Mouse (Mus musculus) mesoderm, embryonic 11.5 days (tissue): ENCODE results near the gene Gpank1.

Experiments
- DNase-seq: peaks from one replicate; pipeline ENCODE4 v3.0.0-alpha.2; 2012; ENCODE audit warnings: low read depth, low spot score

The Gpank1 gene

GRCm38 (mm10) chr17:35121143-35121799 lies at the start of gene Gpank1:
Gene Gpank1, plus strand, starts transcription at chr17:35121455.
- peak; percentile 99 for DNase-seq

GRCm38 (mm10) chr17:35074097-35074496 lies 47.2 kb upstream of the Gpank1 start:
- DNase-seq: no peak

- DNase-seq: no peak
These were observed 44.6 kb upstream of the Gpank1 start, which contains the start of gene Ly6g6e for GRCm38 (mm10) chr17:35076507-35077176. Gene Ly6g6e, plus strand, starts transcription at chr17:35076902.

- DNase-seq: no peak
These were observed 44.0 kb upstream of the Gpank1 start for GRCm38 (mm10) chr17:35077285-35077684.

- DNase-seq: no peak
These were observed 43.4 kb upstream of the Gpank1 start, which contains the start of gene Ly6g6d for GRCm38 (mm10) chr17:35077786-35078233. Gene Ly6g6d, minus strand, starts transcription at chr17:35078065.

- DNase-seq: no peak
These were observed 41.5 kb upstream of the Gpank1 start for GRCm38 (mm10) chr17:35079778-35080177.

GRCm38 (mm10) chr17:35080248-35080647 lies 41.0 kb upstream of the Gpank1 start:
- no peak for DNase-seq

GRCm38 (mm10) chr17:35080710-35081109 lies 40.5 kb upstream of the Gpank1 start:
- no peak for DNase-seq

GRCm38 (mm10) chr17:35082841-35083576 lies 38.2 kb upstream of the Gpank1 start:
- no peak for DNase-seq

GRCm38 (mm10) chr17:35083929-35084497 lies 37.2 kb upstream of the Gpank1 start:
- DNase-seq: no peak

GRCm38 (mm10) chr17:35085208-35085865 lies 35.9 kb upstream of the Gpank1 start, which contains the start of gene Ly6g6f:
Gene Ly6g6f, minus strand, starts transcription at chr17:35085610.
- no peak for DNase-seq

- no peak for DNase-seq
These were observed 33.1 kb upstream of the Gpank1 start for GRCm38 (mm10) chr17:35088151-35088550.

- DNase-seq: peak; percentile 94
These were observed 32.2 kb upstream of the Gpank1 start, which contains the start of gene Abhd16a for GRCm38 (mm10) chr17:35088825-35089644. Gene Abhd16a, plus strand, starts transcription at chr17:35089263.

- DNase-seq: no peak
These were observed 30.9 kb upstream of the Gpank1 start for GRCm38 (mm10) chr17:35090166-35090932.

- no peak for DNase-seq
These were observed 28.7 kb upstream of the Gpank1 start for GRCm38 (mm10) chr17:35092403-35093198.

GRCm38 (mm10) chr17:35094475-35095365 lies 26.5 kb upstream of the Gpank1 start:
- DNase-seq: no peak

- no peak for DNase-seq
These were observed 24.7 kb upstream of the Gpank1 start for GRCm38 (mm10) chr17:35096597-35096996.

- DNase-seq: no peak
These were observed 24.0 kb upstream of the Gpank1 start for GRCm38 (mm10) chr17:35097164-35097655.
